Mouse (Mus musculus) fibroblast of lung, adult 2 months (primary cell): Measurements from ENCODE around the gene Prmt1.

Source experiments
- DNase-seq: peaks from one replicate; pipeline ENCODE4 v3.0.0-alpha.2; 2011; ENCODE audit warnings: low read depth

Gene Prmt1

DNA sequence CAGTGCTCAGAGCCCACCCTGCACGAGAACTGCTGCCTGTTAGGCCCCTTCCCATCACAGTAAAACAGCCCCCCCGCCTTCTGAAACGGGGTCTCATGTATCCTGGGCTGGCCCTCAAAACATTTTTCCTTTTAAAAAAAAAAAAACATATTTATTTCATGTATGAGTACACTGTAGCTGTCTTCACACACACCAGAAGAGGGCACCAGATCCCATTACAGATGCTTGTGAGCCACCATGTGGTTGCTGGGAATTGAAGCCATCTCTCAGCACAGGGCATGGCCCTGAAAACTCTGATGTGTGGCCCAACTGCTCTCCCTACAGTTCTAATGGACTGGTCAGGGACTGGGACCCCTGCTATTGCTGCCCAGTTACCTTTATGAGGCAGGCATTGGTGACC, 8.1 kb downstream of the Prmt1 start:
- no peak for DNase-seq

DNA sequence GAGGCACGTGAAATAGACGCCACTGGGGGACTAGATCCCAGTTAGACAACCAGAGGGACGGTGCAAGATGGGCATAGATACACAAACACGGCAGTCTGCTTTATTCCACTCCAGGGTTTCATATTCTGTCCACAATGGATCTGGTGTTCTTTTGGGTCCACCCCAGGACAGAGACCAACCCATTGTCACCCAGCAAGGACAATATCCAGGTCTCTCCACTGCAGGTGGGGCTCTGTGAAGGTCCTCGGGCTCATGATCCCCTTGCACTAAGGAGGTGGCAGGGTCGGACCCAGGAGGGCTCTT, 11.3 kb downstream of the Prmt1 start:
- DNase-seq = no peak

DNA sequence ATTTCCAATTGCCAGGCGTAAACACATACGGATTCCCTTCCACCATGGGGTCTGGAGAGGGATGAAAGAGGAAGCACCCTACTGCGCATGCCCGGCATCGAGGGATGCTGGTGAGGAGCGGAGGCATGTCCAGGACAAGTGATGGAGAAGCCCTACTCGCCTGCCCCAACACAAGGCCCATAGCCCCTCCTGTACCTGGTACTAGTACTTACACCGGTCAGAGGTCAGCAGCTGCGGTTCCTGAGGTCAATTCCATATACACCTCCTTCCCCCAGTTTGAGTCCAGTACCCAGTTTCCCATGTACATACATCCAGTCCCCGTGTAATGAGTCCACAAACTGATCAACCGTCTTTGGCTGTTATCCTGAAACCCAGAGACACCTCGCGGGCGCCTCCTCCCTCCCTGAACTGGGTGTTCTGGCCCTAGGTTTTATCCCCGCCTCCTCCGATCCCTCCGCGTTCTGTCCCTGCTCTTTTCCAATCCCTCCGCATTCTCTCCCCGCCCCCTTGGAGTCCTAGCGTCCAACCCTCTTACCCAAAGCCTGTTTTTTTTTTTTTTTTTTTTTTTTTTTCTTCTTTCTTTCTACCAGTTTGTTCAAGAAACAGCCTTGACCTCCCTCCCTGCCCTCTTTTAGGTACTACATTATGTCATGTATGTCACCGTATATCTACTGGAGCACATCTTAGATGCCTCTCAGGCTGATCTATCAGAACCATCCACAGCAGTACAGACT, 11.8 kb downstream of the Prmt1 start, which contains the start of gene Cpt1c:
Gene Cpt1c, minus strand, starts transcription at position 469 of the 734 bp plus-strand sequence.
- peak; percentile 75 for DNase-seq

DNA sequence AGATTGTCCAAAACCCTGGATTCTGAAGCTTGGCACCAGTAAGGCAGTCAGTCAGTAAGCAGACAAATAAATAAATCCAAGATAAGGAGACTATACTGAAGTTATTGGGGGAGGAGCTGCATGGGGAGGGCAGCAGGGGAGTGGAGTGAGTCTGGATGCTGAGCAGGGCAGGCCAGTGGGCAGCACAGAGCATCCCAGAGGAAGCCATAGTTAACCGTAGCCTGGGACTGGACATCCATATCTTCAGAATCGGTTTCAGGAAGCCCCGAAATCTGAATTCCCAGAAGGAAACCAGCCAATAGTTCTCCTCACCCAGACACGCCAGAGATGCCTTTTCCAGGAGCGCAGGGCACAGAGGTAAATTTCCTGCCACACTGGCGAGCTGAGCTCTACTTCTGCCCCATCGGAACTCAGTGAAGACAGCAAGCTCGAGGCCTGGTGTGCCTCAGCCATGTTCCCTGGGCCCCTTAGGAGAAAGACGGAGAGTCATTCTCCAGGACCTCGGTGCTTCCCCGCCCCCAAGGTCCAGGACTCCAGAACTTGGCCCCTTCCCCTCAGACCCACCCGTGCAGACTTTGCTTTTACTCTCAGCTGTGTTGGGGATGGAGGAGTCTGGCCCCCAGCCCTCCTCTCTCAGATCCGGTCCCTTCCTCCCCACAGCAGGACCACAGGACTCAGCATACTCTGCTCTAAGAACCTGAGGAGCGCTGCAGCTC, 12.8 kb downstream of the Prmt1 start:
- DNase-seq = no peak

GRCm38 (mm10) chr7:44971142-44971541, 15.2 kb downstream of the Prmt1 start:
- DNase-seq = no peak

GRCm38 (mm10) chr7:44970231-44970691, 16.1 kb downstream of the Prmt1 start:
- DNase-seq = peak; percentile 68

- DNase-seq = no peak
Measured at GRCm38 (mm10) chr7:44966638-44967037, 19.7 kb downstream of the Prmt1 start.

DNA sequence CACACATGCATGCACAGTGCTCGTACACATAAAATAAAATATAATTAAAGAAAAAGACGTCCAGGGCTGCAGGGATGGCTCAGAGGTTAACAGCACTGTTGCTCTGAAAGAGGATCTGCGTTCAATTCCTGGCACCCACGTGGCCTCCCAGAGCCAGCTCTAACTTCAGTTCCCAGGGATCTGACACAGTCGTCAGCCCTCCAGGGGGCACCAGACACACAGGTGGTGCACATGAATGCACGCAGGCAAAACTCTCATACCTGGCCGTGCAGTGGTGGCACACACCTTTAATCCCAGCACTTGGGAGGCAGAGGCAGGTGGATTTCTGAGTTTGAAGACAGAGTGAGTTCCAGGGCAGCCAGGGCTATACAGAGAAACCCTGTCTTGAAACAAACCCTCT, 20.4 kb downstream of the Prmt1 start:
- DNase-seq = no peak

DNA sequence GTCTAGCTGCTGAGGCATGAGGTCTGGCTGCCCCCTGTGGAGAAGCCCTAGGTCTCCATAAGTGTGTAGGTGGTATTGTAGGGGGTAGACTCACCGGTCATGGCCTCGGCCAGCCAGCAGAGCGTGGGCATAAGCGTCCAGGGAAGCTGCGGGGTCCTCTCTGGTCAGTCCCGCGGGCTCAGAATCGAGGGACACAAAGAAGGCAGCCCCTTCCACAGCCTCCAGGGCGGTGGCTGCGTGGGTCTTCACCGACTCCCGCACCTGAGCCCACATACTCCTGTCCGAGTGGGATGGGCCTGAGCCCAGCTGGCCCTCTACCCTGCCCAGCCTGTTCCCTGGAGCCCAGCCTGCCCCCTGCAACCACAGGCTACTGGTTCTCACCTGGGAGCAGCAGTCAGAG, 21.4 kb downstream of the Prmt1 start:
- no peak for DNase-seq

- DNase-seq = no peak
Measured at GRCm38 (mm10) chr7:44962831-44963230, 23.5 kb downstream of the Prmt1 start.

DNA sequence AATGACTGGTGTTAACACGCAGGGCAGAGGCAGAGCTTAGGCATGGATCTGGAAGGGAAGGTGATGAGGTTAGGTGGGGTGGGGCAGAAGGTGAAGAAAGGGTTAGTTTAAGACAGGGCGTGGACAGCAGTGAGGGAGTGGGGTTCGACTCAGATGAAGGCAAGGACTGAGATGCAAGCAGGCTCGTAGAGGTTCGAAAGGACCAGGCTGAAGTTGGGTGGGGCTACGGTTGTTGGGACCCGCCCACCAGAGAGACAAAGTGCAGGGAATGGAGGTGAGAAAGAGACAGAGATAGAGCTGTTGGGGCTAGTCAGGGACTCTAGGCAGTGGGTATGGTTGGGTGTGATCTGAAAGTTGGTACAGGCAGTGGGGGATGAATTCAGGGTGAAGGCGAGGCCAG, 24.0 kb downstream of the Prmt1 start:
- DNase-seq = no peak

DNA sequence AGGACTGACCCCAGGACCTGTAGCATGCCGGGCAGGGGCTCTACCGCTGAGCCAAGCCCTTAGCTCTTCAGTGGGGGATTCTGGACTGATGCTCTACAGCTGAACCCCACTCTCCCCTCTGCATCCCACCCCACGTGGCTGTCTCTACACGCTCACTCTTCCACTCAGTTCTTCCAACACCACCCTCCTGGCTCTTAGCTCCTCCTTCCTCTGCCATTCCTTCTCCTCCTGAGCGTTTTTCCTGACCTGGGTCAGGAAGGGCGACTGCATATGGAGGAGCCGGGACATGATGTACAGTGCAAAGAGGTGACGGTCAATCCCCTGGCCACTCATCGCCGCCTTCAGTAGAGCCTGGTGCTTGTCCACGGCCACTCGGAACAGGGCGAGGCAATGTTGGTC, 25.9 kb downstream of the Prmt1 start:
- DNase-seq = no peak

DNA sequence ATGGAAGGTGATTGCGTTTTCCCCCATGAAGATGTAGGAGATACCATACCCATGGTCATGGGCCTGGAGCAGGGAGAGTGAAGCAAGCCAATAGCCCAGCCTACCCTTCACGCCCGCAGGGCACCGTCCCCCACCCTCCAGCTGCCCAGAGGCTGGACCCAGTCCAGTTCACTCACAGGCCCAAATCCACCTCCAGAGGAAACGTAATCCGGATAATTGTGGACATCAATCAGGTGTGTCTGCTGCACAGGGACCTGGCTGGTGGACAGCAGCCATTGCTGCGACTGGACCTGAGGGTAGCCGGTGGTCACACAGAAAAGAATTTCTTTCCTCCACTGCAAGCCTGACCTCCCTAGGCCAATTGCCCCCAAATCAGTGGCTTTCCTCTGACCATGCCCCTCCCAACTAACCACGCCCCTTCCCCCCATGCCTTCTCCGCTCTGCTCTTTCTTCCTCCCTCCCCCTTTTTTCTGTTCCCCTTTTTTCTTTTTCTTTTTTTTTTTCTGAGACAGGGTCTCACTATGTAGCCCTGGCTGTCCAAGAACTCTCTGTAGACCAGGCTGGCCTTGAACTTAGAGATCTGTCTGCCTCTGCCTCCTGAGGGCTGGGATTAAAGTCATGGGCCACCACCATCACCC, 26.4 kb downstream of the Prmt1 start:
- no peak for DNase-seq

GRCm38 (mm10) chr7:44959281-44959680, 27.1 kb downstream of the Prmt1 start:
- DNase-seq = no peak

DNA sequence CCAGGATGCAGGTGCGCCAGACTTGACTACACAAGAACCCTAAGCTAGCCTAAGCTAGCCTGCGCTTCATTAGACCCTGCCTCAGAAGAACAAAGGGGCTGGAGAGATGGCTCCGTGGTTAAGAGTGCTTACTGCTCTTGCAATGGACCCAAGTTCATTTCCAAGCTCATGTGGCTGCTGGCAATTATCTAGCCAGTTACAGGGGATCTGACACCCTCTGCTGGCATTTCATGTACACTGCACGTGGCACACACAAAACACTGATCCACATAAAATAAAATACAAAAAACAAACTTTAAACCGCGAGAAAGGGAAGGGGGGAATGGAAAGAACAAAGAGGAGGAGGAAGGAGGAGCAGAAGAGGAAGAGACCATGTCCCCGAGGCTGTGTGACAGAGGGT, 28.2 kb downstream of the Prmt1 start:
- DNase-seq = no peak

- DNase-seq = no peak
Measured at GRCm38 (mm10) chr7:44957183-44957835, 29.1 kb downstream of the Prmt1 start.

DNA sequence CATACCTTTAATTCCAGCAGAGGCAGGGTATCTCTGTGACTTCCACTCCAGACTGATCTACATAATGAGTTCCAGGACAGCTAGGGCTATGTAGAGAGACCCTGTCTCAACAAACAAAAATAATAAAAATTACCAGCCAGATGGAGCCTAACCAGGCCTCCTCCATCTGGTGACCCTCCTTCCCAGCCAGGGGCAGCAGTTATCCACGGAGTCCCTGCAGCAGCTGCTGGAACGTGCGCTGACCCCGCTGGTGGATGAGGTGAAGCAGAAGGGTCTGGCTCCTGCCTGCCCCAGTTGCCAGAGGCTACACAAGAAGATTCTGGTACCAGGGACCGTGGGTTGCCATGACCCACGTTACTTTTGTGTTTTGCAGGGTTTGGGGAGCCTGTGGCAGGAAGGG, 30.1 kb downstream of the Prmt1 start:
- no peak for DNase-seq

- DNase-seq = no peak
Measured at GRCm38 (mm10) chr7:44955628-44956027, 30.7 kb downstream of the Prmt1 start.

- DNase-seq = peak; percentile 86
Measured at GRCm38 (mm10) chr7:44954091-44954885, 32.1 kb downstream of the Prmt1 start.

DNA sequence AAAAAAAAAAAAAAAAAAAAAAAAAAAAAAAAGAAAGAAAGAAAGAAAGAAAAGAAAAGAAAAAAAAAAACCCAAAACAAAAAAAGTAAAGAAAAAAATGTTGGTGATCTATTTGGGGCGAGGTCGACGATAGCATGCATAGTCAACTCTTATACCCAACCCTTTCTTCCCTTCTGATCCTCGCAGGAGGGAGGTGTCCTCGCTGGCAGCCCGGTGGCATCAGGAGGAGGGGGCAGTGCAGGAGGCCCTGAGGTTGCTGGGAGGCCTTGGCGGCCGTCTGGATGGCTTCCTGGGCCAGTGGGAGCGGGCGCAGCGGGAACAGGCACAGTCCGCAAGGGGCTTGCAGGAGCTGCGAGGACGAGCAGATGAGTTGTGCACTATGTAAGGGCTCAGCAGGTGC, 32.8 kb downstream of the Prmt1 start:
- no peak for DNase-seq

GRCm38 (mm10) chr7:44952611-44953306, 33.6 kb downstream of the Prmt1 start:
- peak; percentile 91 for DNase-seq
